Mouse (Mus musculus) forebrain, postnatal 0 days (tissue): ENCODE data around the gene Kcnh4. TPM values are rescaled to one million over a fixed set of nuclear protein-coding genes. Genes with fewer than 3 reads are reported as not detected.

Experiments used
- ATAC-seq: fragments of 200-750 bp; cut with Nextera tagmentation; 2 replicates; pipeline ENCODE4 v1.8.0; 2017; ENCODE audit warnings: mild to moderate bottlenecking, moderate library complexity
- DNase-seq: peaks from one replicate; pipeline ENCODE4 v3.0.0-alpha.2; 2015
- H3K27ac ChIP-seq: fragments of 300-500 bp; sonication (generic); 2 replicates; pipeline ENCODE4 v1.5.1; 2014; ENCODE audit warnings: low read depth, mild to moderate bottlenecking, antibody characterized with exemption, low read length, moderate library complexity, mixed read lengths
- H3K27me3 ChIP-seq: fragments of 300-500 bp; sonication (generic); 2 replicates; pipeline ENCODE4 v1.6.1; 2014; ENCODE audit warnings: mild to moderate bottlenecking, low read length, mixed read lengths; ENCODE audit not compliant: insufficient read depth
- H3K36me3 ChIP-seq: fragments of 300-500 bp; sonication (generic); 2 replicates; pipeline ENCODE4 v1.6.1; 2014; ENCODE audit warnings: mild to moderate bottlenecking, moderate library complexity; ENCODE audit not compliant: insufficient read depth
- H3K4me1 ChIP-seq: fragments of 300-500 bp; sonication (generic); 2 replicates; pipeline ENCODE4 v1.6.1; 2014; ENCODE audit warnings: antibody characterized with exemption; ENCODE audit not compliant: insufficient read depth
- H3K4me2 ChIP-seq: fragments of 300-500 bp; sonication (generic); 2 replicates; pipeline ENCODE4 v1.6.1; 2014; ENCODE audit warnings: low read depth, mild to moderate bottlenecking, moderate library complexity
- H3K4me3 ChIP-seq: fragments of 300-500 bp; sonication (generic); 2 replicates; pipeline ENCODE4 v1.5.1; 2014; ENCODE audit warnings: low read depth, low read length, mixed read lengths
- H3K9ac ChIP-seq: fragments of 300-500 bp; sonication (generic); 2 replicates; pipeline ENCODE4 v1.6.1; 2014; ENCODE audit warnings: mild to moderate bottlenecking
- H3K9me3 ChIP-seq: fragments of 300-500 bp; sonication (generic); 2 replicates; pipeline ENCODE4 v1.6.1; 2016; ENCODE audit warnings: low read length
- CTCF ChIP-seq: sonication (generic); IDR thresholded peaks from 2 replicates; pipeline ENCODE4 v1.5.1; 2016; ENCODE audit warnings: antibody characterized with exemption, control low read depth, low read depth
- WGBS: fragments of 180-500 bp; shearing (Covaris S2); extraction: QIAGEN DNeasy Blood & Tissue Kit; methylation state at CpG from one replicate; pipeline ENCODE4 v1.1.7; 2014; 5-methylcytosine and 5-hydroxymethylcytosine counted together
- polyA plus RNA-seq: library from polyadenylated mRNA; unstranded; fragments of >200 nt; fragmentation: Nextera tagmentation; extraction: Ambion mirVana; gene quantifications from 2 replicates; pipeline ENCODE4 v1.2.1, GENCODE M21; 2015
- total RNA-seq: library from RNA; depleted of rRNA; stranded (reverse); fragments of >200 nt; gene quantifications from 2 replicates; pipeline ENCODE4 v1.2.3, GENCODE M21; 2014

Gene Kcnh4
- total and polyA plus RNA-seq, 2 experiments from 2014 or later: 4.4 to 12.3 TPM

GRCm38 (mm10) chr11:100780247-100780646 lies 20.5 kb upstream of the Kcnh4 start:
- Histone ChIP-seq H3K27me3 (no peaks in the 10 kb centered on the region), H3K4me2 (no peak overlapping the region), H3K4me1 (no peaks in the 10 kb centered on the region), H3K4me3 (no peak overlapping the region), H3K27ac (no peak overlapping the region), H3K9ac (no peak overlapping the region), H3K9me3 (no peaks in the 10 kb centered on the region), H3K36me3 (peaks cover 13% of the 10 kb centered on the region)
- DNase-seq (no peak), ATAC-seq (no peak)
- 78% methylated on average over 8 of the region's 8 CpGs for WGBS
- no peak for TF ChIP-seq CTCF

- H3K4me1 ChIP-seq: no peaks in the 10 kb centered on the region
- no peak overlapping the region for H3K27ac ChIP-seq
- DNase-seq (no peak), ATAC-seq (no peak)
- no peak overlapping the region for H3K4me2 ChIP-seq
- no peaks in the 10 kb centered on the region for H3K27me3 ChIP-seq
- no peak overlapping the region for H3K4me3 ChIP-seq
- no peak for TF ChIP-seq CTCF
- H3K9me3 ChIP-seq: no peaks in the 10 kb centered on the region
- WGBS: 80% methylated on average over 3 of the region's 3 CpGs
- peaks cover 7% of the 10 kb centered on the region for H3K36me3 ChIP-seq
- no peak overlapping the region for H3K9ac ChIP-seq
These were observed 18.3 kb upstream of the Kcnh4 start for GRCm38 (mm10) chr11:100778069-100778468.

- DNase-seq (no peak), ATAC-seq (no peak)
- Histone ChIP-seq H3K4me1 (0 out of 2 replicates have a peak, but pooled peaks cover under 1% of the 10 kb centered on the region), H3K27me3 (no peaks in the 10 kb centered on the region), H3K36me3 (no peaks in the 10 kb centered on the region), H3K9me3 (no peaks in the 10 kb centered on the region), H3K4me2 (no peak overlapping the region), H3K9ac (no peak overlapping the region), H3K4me3 (no peak overlapping the region), H3K27ac (no peak overlapping the region)
- 88% methylated on average over 10 of the region's 10 CpGs for WGBS
- no peak for TF ChIP-seq CTCF
These were observed 16.2 kb upstream of the Kcnh4 start for GRCm38 (mm10) chr11:100775921-100776320.

- no peak for TF ChIP-seq CTCF
- no peak overlapping the region for H3K4me3 ChIP-seq
- H3K36me3 ChIP-seq: no peaks in the 10 kb centered on the region
- no peak overlapping the region for H3K4me2 ChIP-seq
- no peak for DNase-seq
- H3K4me1 ChIP-seq: 0 out of 2 replicates have a peak, but pooled peaks cover 3% of the 10 kb centered on the region
- whole genome bisulfite sequencing: 78% methylated on average over 4 of the region's 4 CpGs
- no peaks in the 10 kb centered on the region for H3K9me3 ChIP-seq
- no peak for ATAC-seq
- H3K27ac ChIP-seq: no peak overlapping the region
- no peaks in the 10 kb centered on the region for H3K27me3 ChIP-seq
- no peak overlapping the region for H3K9ac ChIP-seq
These were observed 14.5 kb upstream of the Kcnh4 start for GRCm38 (mm10) chr11:100774261-100774660.

GRCm38 (mm10) chr11:100770646-100771408 lies 11.1 kb upstream of the Kcnh4 start, which contains the start of gene Ghdc:
Gene Ghdc (minus strand): TSS chr11:100770957.
- peak within 1 kb of the TSS; percentile 44 for H3K4me2 ChIP-seq
- peak; percentile 64 for DNase-seq
- H3K36me3 ChIP-seq: no peaks in the 10 kb centered on the region
- TF ChIP-seq CTCF: no peak
- H3K27me3 ChIP-seq: no peaks in the 10 kb centered on the region
- H3K4me1 ChIP-seq: 0 out of 2 replicates have a peak, but pooled peaks cover 3% of the 10 kb centered on the region
- 20% methylated on average over 17 of the region's 17 CpGs for WGBS
- ATAC-seq: peak; percentile 77
- 0 out of 2 replicates have a peak within 1 kb of the TSS, but pooled peaks have one; percentile 19 for H3K9ac ChIP-seq
- no peaks in the 10 kb centered on the region for H3K9me3 ChIP-seq
- peak within 1 kb of the TSS; percentile 40 for H3K4me3 ChIP-seq
- no peak within 1 kb of the TSS for H3K27ac ChIP-seq

GRCm38 (mm10) chr11:100769980-100770379 lies 10.2 kb upstream of the Kcnh4 start:
- 58% methylated on average over 6 of the region's 6 CpGs for WGBS
- Histone ChIP-seq H3K27me3 (no peaks in the 10 kb centered on the region), H3K4me3 (peak overlapping the region; percentile 40), H3K9me3 (no peaks in the 10 kb centered on the region), H3K4me2 (peak overlapping the region; percentile 44), H3K9ac (no peak overlapping the region), H3K27ac (no peak overlapping the region), H3K4me1 (0 out of 2 replicates have a peak, but pooled peaks cover 3% of the 10 kb centered on the region), H3K36me3 (no peaks in the 10 kb centered on the region)
- no peak for DNase-seq
- TF ChIP-seq CTCF: no peak
- ATAC-seq: 0 out of 2 replicates have a peak, but pooled peaks have one; percentile 8

GRCm38 (mm10) chr11:100767871-100768270 lies 8.1 kb upstream of the Kcnh4 start:
- Histone ChIP-seq H3K9me3 (no peaks in the 10 kb centered on the region), H3K9ac (no peak overlapping the region), H3K36me3 (no peaks in the 10 kb centered on the region), H3K4me1 (0 out of 2 replicates have a peak, but pooled peaks cover 3% of the 10 kb centered on the region), H3K27me3 (no peaks in the 10 kb centered on the region; the same call in 1 of the 2 replicates), H3K4me3 (no peak overlapping the region), H3K27ac (no peak overlapping the region), H3K4me2 (no peak overlapping the region)
- TF ChIP-seq CTCF: no peak
- DNase-seq (no peak), ATAC-seq (no peak)
- 98% methylated on average over 5 of the region's 5 CpGs for WGBS
